Mouse (Mus musculus) CD4-positive, CD25-positive, alpha-beta regulatory T cell, adult 4 months (primary cell): ENCODE results near the gene Ssbp3. TPM values are rescaled to one million over a fixed set of nuclear protein-coding genes. Genes with fewer than 3 reads are reported as not detected.

Experiments
- ATAC-seq: one replicate; pipeline ENCODE4 v1.8.0; 2017
- polyA plus RNA-seq, 2 experiments: library from polyadenylated mRNA; unstranded; fragments of 100-300 nt; shearing (Covaris generic); gene quantifications; one replicate each; pipeline ENCODE4 v1.2.1; 2017

Gene Ssbp3
- polyA plus RNA-seq, 2 experiments from 2014 or later, result 60.0 to 60.9 TPM

DNA sequence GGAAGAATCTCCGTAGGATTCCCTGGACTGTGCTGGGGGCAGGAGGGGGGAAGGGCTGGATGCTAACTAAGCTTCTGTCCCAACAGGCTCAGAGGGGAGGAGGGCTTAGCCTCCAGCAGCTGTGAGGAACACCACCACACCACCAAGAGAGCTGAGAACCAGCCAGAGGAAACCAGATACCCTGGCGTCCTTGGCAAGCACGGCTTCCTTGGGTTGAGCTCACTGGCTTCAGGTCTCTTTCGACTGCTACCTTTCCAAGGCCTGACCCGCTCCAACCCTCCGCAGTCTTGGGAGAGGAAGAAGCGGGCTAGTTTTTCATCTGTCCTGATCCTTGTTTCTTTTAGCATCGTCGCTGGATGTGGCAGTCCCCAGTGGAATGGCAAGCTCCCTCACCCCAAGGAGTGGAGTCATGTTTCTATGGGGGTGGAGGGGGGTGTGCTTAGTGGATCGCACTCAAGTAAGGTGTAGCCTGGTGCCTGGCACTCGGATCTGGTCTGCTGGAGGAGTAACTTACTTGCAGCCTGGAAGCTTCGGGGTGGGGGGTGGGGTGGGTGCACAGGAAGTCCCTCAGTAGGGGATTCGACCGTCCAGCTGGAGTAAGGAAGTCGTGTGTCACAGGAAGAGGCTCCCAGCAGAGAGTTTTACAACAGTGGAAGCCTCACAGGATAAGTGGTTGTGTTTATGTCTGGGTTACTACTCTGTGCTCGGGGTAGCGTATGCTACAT lies 2.6 kb upstream of the Ssbp3 start:
- peak; percentile 2 for ATAC-seq

DNA sequence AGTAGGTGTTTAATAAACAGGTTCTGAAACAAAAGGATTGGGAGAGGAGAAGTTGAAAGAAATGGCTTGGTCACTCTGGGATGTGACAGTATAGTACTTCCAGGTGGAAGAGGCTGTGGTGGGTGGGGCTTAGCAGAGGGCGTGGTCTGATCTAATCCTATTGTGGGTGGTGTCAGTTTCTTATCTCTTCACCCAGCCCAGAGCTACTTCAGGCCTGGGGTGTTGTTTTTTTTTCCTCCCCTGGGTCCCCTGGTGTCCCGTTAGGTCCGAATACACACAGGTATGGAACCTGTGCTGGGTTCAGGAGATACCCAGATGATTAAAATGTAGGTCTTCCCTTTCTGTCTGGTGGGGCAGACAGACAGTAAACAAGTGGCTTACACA lies 2.1 kb upstream of the Ssbp3 start:
- ATAC-seq, result peak; percentile 9

DNA sequence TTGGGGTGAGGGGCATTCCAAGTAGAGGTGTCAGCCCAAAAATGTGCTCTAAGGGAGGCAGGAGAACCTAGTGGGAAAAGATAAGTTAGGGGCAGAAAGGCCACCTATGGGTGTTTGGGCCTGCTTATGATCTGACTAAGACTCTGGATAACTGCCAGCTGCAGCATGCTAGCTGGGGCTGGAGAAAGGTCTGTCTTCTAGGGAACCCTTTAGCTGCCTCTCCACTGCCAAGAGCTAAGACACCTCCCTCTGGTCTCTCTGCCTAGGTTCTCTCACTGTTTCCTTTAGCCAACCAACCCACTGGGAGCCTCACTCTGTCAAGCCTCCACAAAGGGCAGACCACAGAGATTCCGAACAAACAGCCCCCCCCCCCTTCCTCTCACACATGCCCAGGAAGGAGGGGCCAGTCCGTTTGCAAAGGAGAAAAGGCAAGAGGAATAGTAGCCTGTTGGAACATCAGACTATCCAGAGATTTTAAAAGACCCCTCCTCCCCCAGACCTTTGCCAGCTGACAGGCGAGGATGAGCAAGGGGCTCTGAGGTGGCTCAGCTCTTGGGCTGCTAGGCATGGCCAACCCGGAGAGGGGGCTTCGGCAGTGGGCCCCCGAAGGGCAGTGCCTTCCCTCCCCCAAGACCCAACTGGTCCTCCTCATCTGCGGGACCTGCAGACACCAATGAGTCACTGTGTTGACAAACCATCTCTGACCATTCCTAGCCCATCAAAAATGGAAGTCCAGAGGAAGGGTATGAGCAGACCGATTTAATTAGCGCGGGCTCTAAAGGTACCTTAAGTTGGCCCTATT lies 1.4 kb upstream of the Ssbp3 start:
- peak; percentile 13 for ATAC-seq

DNA sequence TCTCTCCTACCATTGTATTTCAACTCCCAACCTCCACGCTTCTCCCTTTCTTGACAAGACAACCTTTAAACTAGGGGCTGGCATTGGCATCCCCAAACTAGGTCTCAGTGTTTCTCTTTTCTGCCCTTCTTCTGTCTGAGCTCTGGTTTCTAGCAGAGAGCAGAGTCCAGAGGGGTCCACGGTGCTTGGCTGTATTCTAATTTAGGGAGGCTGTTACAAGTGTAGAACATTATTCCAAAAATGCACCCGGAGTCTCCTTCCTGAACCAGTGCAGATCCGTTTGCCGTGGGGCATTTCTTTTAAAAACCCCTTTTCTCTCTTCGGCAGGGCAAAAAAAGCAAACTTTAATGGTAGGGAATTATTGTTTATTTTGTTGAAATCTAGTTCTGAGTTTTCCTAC lies 704 bp upstream of the Ssbp3 start:
- ATAC-seq, result no peak

DNA sequence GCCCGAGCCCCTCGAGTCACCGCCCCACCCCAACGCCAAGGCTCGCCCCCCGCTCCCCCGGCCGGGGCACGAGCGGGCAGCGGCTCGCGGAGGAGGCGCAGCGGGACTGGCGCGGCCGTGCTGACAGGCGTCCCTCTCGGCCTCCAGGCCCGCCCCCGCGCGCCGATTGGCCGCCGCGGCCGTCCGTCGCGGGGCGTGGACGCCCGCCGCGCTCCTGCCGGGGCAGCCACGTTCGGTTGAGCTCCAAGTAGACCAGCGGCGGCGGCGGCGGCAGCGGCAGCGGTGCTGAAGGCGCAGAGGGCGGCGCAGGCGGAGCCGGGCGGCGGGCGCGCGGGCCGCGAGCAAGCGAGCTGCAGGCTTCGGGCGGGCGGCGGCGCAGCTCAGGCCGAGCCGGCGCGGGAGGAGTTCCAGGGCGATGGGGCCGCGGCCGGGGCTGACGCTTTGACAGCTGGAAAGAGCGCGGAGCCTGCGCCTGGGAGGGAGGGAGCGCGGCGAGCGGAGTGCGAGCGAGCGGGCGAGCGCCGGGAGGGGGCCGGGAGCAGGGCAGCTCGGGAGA lies 823 bp downstream of the Ssbp3 start:
- peak; percentile 68 for ATAC-seq

DNA sequence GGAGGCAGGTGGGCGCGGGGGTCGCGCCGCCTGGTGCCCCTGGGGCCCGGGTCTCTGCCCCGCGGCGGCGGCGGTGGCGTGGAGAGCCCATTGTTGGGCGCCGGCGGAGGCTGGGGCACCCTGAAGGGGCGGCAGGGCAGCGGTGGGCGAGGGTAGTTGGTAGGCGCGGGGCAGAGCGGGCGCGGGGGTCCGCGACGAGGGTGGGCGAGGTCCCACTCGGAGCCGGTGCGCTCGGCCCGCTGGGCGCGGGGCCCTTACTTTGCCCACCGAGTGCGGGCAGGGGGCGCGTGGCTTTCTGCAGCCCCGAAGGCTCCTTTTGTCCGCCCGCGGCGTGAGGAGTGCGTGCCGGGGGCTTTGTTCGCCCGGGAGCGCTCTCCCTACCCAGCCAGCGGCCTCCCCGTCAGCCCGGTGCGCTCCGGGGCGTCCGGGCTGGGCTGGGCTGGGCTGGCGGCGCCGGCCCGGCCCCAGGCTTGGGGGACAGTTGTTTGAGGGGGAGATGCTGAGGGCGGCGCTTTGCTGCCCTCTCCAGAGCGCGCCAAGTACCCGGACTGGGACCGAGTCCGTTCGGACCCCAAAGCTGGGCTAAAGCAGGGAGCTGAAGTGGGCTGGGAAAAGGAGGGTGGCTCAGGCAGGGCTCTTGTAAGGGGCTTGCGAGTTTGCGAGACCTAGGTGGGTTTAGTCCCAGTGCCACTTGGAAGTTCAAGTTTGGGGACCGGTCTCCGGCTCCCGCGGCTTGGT lies 1.6 kb downstream of the Ssbp3 start:
- no peak for ATAC-seq

DNA sequence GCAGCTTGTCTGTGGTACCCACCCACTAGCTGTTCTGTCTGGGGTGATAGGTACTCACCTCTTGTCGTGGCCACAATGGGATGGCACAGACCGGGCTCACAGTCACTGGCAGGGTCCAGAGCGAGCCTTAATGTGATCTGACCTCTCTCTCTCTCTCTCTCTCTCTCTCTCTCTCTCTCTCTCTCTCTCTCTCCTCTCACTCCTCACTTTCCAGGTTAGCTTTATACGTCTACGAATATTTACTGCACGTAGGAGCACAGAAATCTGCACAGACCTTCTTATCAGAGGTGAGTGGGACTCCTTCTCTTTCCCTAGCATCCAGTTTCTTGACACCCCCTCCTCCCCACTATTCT lies 2.2 kb downstream of the Ssbp3 start:
- ATAC-seq, result no peak

DNA sequence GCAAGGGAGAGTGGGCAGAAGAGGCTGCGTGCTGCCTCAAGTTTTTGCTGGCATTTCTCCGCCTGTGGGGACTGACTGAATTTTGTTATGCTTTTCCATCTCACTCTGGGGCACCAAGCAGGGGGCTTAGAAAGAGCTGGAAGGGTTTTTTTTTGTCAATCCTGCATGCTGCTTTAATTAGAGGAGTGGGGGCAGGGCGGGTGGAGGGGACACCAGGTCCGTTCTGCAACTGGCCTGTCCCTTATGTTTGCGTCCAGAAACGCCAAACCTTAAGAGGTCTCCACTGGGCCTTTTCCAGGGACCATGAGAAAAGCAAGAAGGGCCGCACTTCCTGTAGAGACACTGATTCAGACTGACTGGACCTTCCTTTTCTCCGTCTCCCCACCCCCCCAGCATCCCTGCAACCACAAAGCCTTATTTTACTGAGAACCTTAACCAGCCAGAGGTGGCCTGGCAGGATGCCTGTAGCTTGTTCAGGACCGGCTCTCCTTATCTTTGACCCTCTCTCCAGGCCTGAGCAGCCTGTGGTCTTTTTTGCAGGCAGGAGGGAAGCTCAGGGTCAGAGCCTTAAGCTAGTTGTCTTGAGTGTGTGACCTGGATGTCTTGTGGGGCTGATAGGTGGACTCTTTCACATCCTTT lies 3.0 kb downstream of the Ssbp3 start:
- no peak for ATAC-seq

DNA sequence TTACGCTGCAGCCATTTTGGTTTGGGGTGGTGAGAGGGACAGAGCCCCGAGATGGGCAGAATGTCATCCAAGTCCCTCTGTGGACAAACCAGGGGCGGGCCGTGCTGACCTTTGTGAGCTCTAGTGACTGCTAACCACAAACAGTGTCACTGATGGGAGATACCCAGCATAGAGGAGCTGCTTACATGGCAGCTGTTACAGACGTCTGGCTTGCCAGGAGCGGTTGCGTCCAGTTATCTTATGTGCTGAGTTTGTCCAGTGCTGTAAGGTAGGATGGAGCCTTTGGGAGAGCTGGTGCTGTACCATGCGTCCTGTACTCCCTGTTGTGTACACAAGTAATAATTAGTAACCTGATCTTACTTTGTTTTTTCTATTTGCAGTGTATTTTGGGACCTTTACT lies 4.8 kb downstream of the Ssbp3 start:
- ATAC-seq, result no peak

DNA sequence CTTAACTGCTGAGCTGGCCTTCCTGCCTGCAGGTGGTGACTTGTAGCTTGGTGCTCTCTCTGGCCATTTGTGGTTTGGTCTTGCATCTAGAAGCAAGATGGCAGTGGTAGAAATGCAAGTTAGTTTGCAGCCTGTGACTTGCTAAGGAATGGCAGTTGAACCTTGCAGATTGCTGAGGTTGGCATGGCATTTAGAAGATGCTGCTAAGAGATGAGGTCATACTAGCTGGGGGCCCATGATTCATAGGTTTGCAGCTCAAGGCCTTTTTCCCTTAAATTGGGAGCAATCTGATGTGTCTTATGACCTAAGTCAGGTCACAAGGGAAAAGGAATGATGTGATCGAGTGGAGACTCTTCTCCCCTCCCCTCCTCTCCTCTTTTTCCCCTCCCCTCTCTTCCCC lies 7.8 kb downstream of the Ssbp3 start:
- no peak for ATAC-seq

DNA sequence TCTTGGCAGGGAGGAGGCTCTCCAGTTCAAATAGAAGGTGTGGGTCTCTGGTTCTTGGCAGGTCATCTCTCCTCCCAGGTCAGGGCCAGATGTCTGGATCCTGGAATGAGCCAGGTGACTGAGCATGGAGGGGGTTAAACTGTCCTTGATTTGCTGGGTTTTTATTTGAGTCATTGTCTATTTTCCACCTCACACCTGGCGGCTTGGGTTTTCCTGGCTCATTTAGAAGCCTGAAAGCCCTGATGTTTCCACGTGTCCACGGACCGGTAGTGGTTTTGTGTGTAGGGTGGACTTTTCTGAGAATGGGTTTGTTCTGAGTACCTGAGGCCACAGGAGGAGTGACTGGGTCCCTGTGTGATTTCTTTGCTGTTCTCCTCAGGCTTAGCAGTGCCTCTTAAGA lies 9.6 kb downstream of the Ssbp3 start:
- no peak for ATAC-seq

DNA sequence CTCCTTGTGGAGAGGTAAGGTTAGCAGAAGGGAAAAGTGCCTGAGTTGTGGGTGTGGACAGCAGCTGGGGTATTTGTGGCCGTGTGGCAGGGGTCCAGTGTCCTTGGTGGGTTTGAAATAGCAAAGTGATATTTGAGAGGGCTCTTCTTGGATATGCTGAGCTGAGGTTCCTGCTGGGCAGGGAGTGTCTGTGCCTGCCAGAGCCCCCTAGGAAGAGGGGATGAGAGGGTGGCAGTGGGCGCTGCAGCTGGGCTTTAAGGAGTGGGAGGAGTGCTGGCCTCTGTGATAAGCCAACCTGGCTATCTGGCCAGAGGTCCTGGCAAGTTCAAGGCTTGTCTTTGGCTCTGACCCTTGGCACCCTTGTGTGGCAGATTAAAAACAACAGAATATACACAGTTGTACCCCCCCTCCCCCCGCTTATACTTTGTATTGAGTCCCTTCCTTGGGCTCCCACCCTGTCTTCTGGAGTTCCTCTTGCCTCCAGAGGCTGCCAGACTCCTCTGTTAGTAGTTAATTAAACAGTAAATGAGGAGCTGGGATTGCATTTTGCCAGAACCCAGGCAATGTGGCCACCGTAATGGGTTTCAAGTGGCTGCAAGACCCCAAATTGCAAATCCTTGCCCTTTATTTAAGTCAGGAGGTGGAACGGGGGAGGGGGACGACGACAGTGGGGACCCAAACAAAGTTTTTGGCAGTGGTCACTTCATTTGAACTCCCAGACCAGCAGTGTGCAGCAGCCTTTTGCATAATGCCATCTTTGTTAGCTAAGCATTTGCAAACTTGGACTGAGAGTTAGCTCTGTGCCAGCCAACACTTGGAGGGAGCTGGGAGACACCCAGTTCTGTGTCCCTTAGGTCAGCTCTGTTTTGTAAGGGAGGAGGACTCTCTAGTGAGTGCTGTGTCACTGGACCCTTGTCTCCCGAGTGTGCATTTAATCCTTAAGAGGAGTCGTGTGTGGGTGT lies 11.2 kb downstream of the Ssbp3 start:
- no peak for ATAC-seq

DNA sequence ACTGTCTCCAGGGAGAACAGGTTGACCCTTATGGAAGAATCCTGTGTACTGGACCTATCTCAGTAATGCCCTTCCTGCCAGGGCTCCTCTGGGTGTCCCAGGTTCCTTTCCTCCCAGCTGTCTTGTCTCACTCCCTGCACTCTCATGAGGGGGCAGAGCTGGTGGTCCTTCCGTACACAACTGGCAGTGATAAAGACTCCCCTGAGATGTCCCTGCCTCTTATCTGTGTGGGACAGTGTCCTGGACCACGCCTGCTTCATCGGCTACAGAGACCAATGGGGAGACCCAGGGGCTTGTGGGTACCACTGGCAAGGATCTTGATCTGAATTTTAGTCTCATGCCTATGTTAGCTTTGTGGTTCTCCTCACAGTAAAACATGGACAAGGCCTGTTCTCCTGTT lies 12.4 kb downstream of the Ssbp3 start:
- ATAC-seq, result no peak

DNA sequence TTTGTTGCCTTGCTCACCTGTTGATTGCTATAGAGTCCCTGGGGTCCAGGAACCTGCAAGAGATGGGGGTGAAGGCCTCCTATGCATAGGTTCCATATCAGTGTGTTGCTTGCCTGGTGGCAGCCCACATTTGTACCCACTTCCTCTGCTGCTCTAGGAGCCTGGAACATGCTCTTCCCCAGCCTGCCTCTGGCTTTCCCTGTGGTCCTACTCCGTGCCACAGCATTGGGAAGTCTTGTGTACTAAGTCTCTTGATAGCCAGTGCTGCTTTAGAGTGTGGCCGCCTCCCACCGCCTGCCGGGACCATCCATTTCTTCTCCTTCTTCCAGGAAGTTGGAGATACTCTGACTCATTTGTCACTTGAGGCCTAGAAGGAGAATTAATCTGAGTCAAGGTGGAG lies 13.7 kb downstream of the Ssbp3 start:
- no peak for ATAC-seq

DNA sequence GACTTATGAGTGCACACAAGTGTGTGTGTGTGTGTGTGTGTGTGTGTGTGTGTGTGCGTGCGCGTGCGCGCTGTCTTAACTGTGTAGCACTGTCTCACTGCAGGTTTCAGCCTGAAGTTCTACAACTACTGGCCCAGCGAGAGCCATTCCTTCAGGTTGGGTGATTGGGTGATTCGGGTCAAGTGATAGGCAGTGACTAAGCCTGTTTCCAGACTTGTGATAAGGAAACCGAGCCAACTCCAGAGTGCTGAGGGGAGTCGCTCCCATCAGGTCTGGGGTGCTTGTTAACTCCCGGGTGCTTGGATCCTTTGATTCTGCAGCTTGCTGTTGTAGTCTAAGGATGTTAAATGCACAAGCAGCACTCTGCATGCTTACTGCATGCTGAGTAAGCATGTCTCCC lies 14.4 kb downstream of the Ssbp3 start:
- no peak for ATAC-seq

DNA sequence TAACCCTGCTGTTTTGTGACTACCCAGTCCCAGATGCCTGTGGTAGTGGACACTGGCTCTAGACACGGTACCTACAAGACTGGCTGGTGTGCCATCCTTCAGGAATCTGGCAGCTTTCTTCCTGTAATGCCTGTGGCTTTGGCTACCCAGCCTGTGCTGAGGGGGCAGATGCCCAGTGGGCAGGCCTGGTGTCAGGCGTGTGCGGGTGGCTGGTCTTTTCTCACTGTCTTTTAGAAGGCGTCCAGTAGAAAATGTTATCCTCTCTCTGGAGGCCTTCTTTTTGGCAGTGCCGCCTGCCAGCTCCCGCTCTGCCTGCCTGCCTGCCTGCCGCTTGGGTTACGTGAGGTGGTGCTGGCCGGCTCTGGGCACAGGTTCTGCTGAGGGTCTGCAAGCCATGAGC lies 15.9 kb downstream of the Ssbp3 start:
- ATAC-seq, result no peak

DNA sequence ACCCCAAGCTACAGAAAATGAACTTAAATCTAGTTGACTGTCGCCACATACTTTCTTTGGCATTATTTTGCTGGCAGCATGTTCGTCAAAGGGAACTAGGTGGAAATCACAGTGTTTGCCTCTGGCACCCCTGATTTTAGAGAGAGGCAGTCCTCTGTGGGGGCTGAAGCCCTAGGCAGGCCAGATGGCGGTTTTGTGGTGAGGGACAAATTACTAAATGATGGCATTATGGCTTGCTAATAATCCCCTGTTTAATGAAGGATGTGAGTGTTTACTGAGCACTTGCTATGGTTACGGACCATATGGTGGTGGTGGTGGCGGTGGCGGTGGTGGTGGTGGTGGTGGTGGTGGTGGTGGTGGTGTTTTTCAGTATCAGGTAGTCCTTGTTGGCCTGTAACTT lies 16.5 kb downstream of the Ssbp3 start:
- no peak for ATAC-seq

DNA sequence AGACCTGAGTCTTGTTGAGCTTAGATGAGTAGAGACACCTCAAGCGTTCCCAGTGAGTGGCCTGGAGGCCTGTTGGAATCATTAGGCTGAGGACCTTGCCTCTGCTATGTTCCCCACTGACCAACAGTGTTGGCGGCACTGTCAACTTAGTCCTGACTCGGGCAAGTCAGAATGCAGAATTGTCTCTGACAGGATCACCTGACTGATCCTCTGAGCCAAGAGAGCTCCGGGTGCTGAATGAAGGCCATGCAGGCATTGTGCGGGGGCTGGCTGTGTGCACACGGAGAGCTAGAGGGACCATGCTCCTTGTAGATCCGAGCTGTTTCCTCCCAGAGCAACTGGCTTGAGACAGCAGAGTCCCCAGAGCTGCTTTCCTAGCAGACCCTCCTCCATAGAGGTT lies 18.5 kb downstream of the Ssbp3 start:
- no peak for ATAC-seq

DNA sequence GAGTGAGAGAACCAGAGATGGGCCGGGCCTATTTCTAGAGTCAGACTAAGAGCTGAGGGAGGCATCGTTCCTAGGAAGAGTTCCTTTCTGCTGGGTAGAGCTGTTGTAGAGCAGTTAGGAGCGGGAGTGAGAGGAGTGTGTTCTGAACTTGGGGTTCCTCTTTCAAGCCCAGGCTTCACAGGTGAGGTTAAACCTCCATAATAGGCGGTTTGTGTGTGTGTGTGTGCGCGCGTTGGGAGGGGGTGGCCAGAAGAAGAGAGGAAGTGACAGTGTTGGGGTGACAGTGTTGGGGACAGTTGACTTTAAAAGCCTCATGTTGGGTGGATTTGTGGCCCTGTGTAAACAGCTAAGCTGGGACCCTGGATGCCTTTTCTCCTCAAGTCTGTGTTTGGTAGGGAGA lies 22.1 kb downstream of the Ssbp3 start:
- ATAC-seq, result no peak

DNA sequence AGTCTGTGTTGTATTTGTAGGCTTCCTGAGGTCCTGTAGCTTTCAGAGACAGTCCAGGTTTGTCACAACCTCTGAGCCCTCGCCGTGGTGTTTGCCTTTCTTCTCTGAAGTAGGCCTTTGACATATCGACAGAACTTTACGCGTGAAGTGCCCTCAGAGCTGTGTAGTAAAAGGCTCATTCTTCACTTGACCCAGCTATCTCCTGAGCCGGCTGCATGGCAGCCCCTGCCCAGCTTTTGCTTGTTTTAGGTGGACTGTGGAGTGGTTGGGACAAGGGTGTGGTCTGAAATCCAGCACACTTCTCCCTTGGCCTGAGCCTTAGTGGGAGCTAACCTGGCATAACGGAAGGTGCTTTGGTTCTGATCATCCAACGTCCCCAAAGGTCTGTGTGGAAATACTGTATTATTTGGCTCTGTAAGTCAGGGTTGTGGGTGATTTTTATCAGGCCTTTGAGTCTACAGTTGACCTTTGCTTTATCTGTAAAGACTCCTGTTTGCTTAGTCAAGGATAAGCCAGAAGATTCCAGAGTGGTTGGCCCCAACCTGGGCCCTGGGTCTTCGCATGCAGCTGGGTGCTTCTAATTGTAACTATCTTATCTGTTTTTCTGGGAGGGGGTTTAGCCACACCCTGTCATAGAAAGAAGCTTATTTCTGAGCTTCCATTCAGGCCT lies 23.4 kb downstream of the Ssbp3 start:
- no peak for ATAC-seq

DNA sequence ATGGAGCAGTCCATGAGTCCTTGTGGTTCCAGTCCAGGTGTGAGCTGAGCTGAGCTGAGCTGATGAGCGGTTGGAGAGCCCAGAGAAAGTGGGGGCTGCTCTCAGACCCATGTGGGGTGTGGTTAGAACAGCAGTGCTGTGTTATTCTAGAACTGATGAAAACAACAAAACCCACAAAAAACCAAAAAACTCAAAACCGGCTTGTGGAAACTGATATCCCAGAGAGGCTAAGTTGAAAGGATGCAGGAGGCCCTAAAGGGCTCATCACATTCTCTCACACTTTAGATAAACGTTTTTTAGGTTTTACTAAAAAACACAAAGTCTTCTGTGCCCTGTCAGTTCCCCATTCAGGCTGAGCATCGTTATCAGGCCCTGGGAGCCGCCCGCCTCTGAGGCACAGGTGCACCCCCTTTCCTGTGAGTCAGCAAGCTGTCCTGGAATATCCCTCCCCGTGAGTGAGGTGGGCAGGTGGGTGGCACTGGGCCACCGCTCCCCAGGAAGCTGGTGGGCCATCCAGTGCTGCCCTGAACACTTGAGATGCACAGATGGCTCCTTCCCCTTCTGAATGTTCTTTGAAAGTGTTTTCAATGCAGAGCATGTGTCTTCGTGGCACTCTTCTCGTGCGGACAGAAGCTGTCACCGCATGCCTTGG lies 24.6 kb downstream of the Ssbp3 start:
- ATAC-seq, result peak; percentile 70
